Mouse (Mus musculus) neutrophil, adult 5-6 weeks (primary cell): ENCODE data around the gene Dus4l. TPM values are rescaled to one million over a fixed set of nuclear protein-coding genes. Genes with fewer than 3 reads are reported as not detected.

ENCODE experiments used
- ATAC-seq: fragments of 151-379, 151-347 bp; 2 replicates; pipeline ENCODE4 v1.8.0; 2017; ENCODE audit warnings: mild to moderate bottlenecking, moderate TSS enrichment; ENCODE audit not compliant: insufficient number of reproducible peaks, poor library complexity, low FRiP score, severe bottlenecking; ENCODE audit errors: extremely low read depth
- total RNA-seq: library from RNA; stranded (forward); fragments of 200-1000 nt; gene quantifications from 2 replicates; pipeline ENCODE4 v1.2.3, GENCODE M21; 2017

Gene Dus4l
- total RNA-seq, 1 experiment from 2014 or later, result 5.9 TPM

GRCm38 (mm10) chr12:31604894-31605293, 49.7 kb downstream of the Dus4l start:
- no peak for ATAC-seq

DNA sequence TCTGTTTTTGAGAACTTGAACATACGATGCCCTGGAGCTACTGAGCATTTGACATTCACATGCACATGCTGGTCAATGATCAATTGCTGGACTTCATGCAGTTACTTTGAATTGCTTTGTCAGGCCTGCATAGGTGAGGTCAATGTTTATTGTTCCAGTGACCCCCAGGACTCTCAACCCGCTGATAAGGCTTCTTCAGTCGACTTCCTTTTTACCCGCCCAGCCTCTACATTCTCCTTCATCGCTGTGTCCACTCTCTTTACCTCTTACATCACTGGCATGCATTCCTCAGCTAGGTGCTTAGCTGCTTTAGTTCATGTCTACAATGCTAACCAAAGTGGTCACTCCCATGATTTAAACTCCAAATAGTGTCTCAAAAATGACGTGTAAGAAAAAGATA, 51.0 kb downstream of the Dus4l start:
- no peak for ATAC-seq

DNA sequence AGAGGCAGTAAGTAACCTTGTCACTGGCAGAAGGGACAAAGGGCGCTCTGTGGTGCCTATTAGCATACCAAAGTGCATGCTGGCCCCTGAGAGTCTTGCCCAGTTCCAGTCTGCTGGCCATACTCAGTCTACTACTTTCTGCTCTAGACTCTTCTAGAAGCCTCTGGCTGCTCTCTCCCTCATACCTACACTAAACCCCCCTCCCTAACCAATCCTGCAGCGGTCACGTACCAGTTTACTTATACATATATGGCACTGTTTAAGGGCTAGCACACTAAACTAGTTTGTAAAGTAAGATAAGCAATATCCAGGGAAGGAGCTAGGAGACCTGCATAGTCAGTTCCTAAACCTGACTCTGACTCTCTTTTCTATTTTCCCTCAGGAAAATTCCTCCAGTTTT, 60.3 kb downstream of the Dus4l start:
- no peak for ATAC-seq

- ATAC-seq, result no peak
These were observed 62.6 kb downstream of the Dus4l start for GRCm38 (mm10) chr12:31592011-31592410.

Other genes with a start within 250 kb of the Dus4l start
- 10.9 and 12.6 TPM in 2 replicates for gene Cbll1, start 155.2 kb downstream of the Dus4l start, total RNA-seq
- gene Slc26a4, start 94.9 kb downstream of the Dus4l start, total RNA-seq, result not detected in 2 replicates
- 11.3 and 12.4 TPM in 2 replicates for gene Bcap29, start 20.2 kb downstream of the Dus4l start, total RNA-seq
- 63.1 and 63.9 TPM in 2 replicates for gene Cog5, start within 50 bp of the Dus4l start, total RNA-seq
- gene Gpr22, start 59.1 kb upstream of the Dus4l start, total RNA-seq, result not detected in 2 replicates